Mouse (Mus musculus): ENCODE measurements around the gene Kctd17.

Gene Kctd17

GRCm38 (mm10) chr15:78428391-78429138 is at the start of gene Kctd17:
Gene Kctd17, plus strand, starts transcription at chr15:78428564.
- WGBS, result 1% methylated on average over 52 of the region's 52 CpGs

- 31% methylated on average over 2 of the region's 2 CpGs for WGBS
These were observed 48.2 kb upstream of the Kctd17 start for GRCm38 (mm10) chr15:78380208-78380607.

- 33% methylated on average over 4 of the region's 4 CpGs for WGBS
These were observed 47.6 kb upstream of the Kctd17 start for GRCm38 (mm10) chr15:78380741-78381140.

- WGBS, result 86% methylated on average over 4 of the region's 4 CpGs
These were observed 46.2 kb upstream of the Kctd17 start for GRCm38 (mm10) chr15:78382115-78382514.

GRCm38 (mm10) chr15:78383450-78384219 is 44.7 kb upstream of the Kctd17 start:
- WGBS, result 74% methylated on average over 11 of the region's 11 CpGs

GRCm38 (mm10) chr15:78384220-78385116 is 43.9 kb upstream of the Kctd17 start:
- WGBS, result 58% methylated on average over 7 of the region's 7 CpGs

GRCm38 (mm10) chr15:78385564-78385963 is 42.8 kb upstream of the Kctd17 start:
- 100% methylated on average over 1 of the region's 1 CpGs for WGBS

GRCm38 (mm10) chr15:78390855-78391254 is 37.5 kb upstream of the Kctd17 start:
- WGBS, result 68% methylated on average over 3 of the region's 3 CpGs

- 87% methylated on average over 8 of the region's 8 CpGs for WGBS
These were observed 32.8 kb upstream of the Kctd17 start, which contains the start of gene Tex33 for GRCm38 (mm10) chr15:78395478-78395962. Gene Tex33, minus strand, starts transcription at chr15:78395912.

- WGBS, result 57% methylated on average over 6 of the region's 6 CpGs
These were observed 27.0 kb upstream of the Kctd17 start for GRCm38 (mm10) chr15:78401345-78401744.

- WGBS, result 40% methylated on average over 4 of the region's 4 CpGs
These were observed 26.4 kb upstream of the Kctd17 start for GRCm38 (mm10) chr15:78401921-78402320.

- 79% methylated on average over 7 of the region's 7 CpGs for WGBS
These were observed 25.9 kb upstream of the Kctd17 start for GRCm38 (mm10) chr15:78402423-78402822.

GRCm38 (mm10) chr15:78403301-78403741 is 25.0 kb upstream of the Kctd17 start:
- 78% methylated on average over 3 of the region's 3 CpGs for WGBS

- 68% methylated on average over 1 of the region's 1 CpGs for WGBS
These were observed 24.5 kb upstream of the Kctd17 start for GRCm38 (mm10) chr15:78403896-78404295.

- WGBS, result 64% methylated on average over 11 of the region's 11 CpGs
These were observed 23.3 kb upstream of the Kctd17 start for GRCm38 (mm10) chr15:78405098-78405497.

GRCm38 (mm10) chr15:78405517-78406211 is 22.7 kb upstream of the Kctd17 start, which contains the start of gene Tst:
Gene Tst, minus strand, starts transcription at chr15:78405907.
- 4% methylated on average over 34 of the region's 34 CpGs for WGBS

- under 1% methylated on average over 40 of the region's 40 CpGs for WGBS
These were observed 21.9 kb upstream of the Kctd17 start, which contains the start of gene Mpst for GRCm38 (mm10) chr15:78406293-78406934. Gene Mpst, plus strand, starts transcription at chr15:78406416.

- WGBS, result 58% methylated on average over 12 of the region's 12 CpGs
These were observed 18.8 kb upstream of the Kctd17 start for GRCm38 (mm10) chr15:78409570-78410052.

GRCm38 (mm10) chr15:78413083-78413718 is 15.2 kb upstream of the Kctd17 start:
- 90% methylated on average over 14 of the region's 14 CpGs for WGBS

GRCm38 (mm10) chr15:78413719-78414117 is 14.6 kb upstream of the Kctd17 start:
- 65% methylated on average over 1 of the region's 1 CpGs for WGBS

Data from cerebral cortex, adult 2 months (tissue).